Mouse (Mus musculus) Patski (cell line): Measurements from ENCODE around the gene E130308A19Rik. TPM values are rescaled to one million over a fixed set of nuclear protein-coding genes. Genes with fewer than 3 reads are reported as not detected.

Experiments
- ATAC-seq: fragments of 100-300 bp; one replicate; pipeline ENCODE4 v1.8.0; 2021
- CTCF ChIA-PET: fragments of 350-600 bp; sonication (Branson Sonifier 250); formaldehyde crosslinking; loops from one replicate; lab custom pipeline; 2022; ENCODE audit warnings: inconsistent platforms; lab: Charles Lee
- POLR2A ChIA-PET: fragments of 350-600 bp; sonication (Branson Sonifier 250); formaldehyde crosslinking; loops from one replicate; lab custom pipeline; 2022; ENCODE audit warnings: antibody characterized with exemption, inconsistent platforms; lab: Charles Lee
- DNase-seq: peaks from one replicate; pipeline ENCODE4 v3.0.0-alpha.2; 2011; ENCODE audit warnings: low read depth, low spot score
- H3K27me3 ChIP-seq: fragments of 371-371 bp; one replicate; pipeline ENCODE4 v1.5.1; 2021
- CTCF ChIP-seq: fragments of 100-300 bp; IDR thresholded peaks from one replicate; pipeline ENCODE4 v1.5.1; 2021
- in situ Hi-C: fragments of 300-500 bp; cut with MboI; formaldehyde crosslinking; loops from 3 replicates; pipeline ENCODE4 v1.11.1; 2018; ENCODE audit warnings: low pct_unique_long_range_greater_than_20kb, mixed read lengths
- polyA plus RNA-seq: library from polyadenylated mRNA; unstranded; gene quantifications from one replicate; pipeline ENCODE4 v1.2.3, GENCODE M21; 2021

The E130308A19Rik gene
- polyA plus RNA-seq, 1 experiment from 2014 or later = 8.4 TPM

- no peak for DNase-seq
- TF ChIP-seq CTCF = no peak
- ChIA-PET CTCF (interaction anchor here (0.7 to 0.8 kb wide), 2 partner anchors 8 to 10 kb away, joined by 3 read pairs; no protein-coding TSS in a partner anchor), POLR2A (no interaction called here)
- ATAC-seq = no peak
- no peaks in the 10 kb centered on the region for H3K27me3 ChIP-seq
- in situ Hi-C loops = no loop called here
Measured at GRCm38 (mm10) chr4:59725579-59725978, 99.6 kb downstream of the E130308A19Rik start.

GRCm38 (mm10) chr4:59726501-59726900 is 100.5 kb downstream of the E130308A19Rik start:
- in situ Hi-C loops = no loop called here
- DNase-seq (no peak), ATAC-seq (no peak)
- POLR2A ChIA-PET = interaction anchor here (0.6 kb wide), 1 partner anchor 45 kb away, joined by 3 read pairs; no protein-coding TSS in a partner anchor
- no peak for TF ChIP-seq CTCF
- H3K27me3 ChIP-seq = no peaks in the 10 kb centered on the region
- CTCF ChIA-PET = no interaction called here

- ATAC-seq (no peak), DNase-seq (no peak)
- in situ Hi-C loops = no loop called here
- POLR2A ChIA-PET = no interaction called here
- CTCF ChIA-PET = no interaction called here
- H3K27me3 ChIP-seq = no peaks in the 10 kb centered on the region
- no peak for TF ChIP-seq CTCF
Measured at GRCm38 (mm10) chr4:59727187-59727877, 101.3 kb downstream of the E130308A19Rik start.

GRCm38 (mm10) chr4:59727878-59728261 is 101.9 kb downstream of the E130308A19Rik start:
- DNase-seq (no peak), ATAC-seq (no peak)
- no peaks in the 10 kb centered on the region for H3K27me3 ChIP-seq
- POLR2A ChIA-PET = no interaction called here
- TF ChIP-seq CTCF = no peak
- in situ Hi-C loops = no loop called here
- CTCF ChIA-PET = no interaction called here

GRCm38 (mm10) chr4:59728839-59729238 is 102.8 kb downstream of the E130308A19Rik start:
- no peak for TF ChIP-seq CTCF
- ATAC-seq = no peak
- ChIA-PET CTCF (no interaction called here), POLR2A (no interaction called here)
- no peaks in the 10 kb centered on the region for H3K27me3 ChIP-seq
- in situ Hi-C loops = no loop called here
- DNase-seq = no peak

GRCm38 (mm10) chr4:59731544-59731943 is 105.5 kb downstream of the E130308A19Rik start:
- in situ Hi-C loops = no loop called here
- no peak for TF ChIP-seq CTCF
- ChIA-PET CTCF (interaction anchor here (0.6 to 1.3 kb wide), 2 partner anchors 9 to 10 kb away, joined by 3 read pairs; no protein-coding TSS in a partner anchor), POLR2A (no interaction called here)
- ATAC-seq (no peak), DNase-seq (no peak)
- H3K27me3 ChIP-seq = no peaks in the 10 kb centered on the region

- H3K27me3 ChIP-seq = no peaks in the 10 kb centered on the region
- peak; percentile 39 for TF ChIP-seq CTCF
- CTCF ChIA-PET = interaction anchor here (0.7 to 2.2 kb wide), 2 partner anchors 18 to 30 kb away, joined by 3 to 11 read pairs; no protein-coding TSS in a partner anchor
- no peak for DNase-seq
- POLR2A ChIA-PET = no interaction called here
- no peak for ATAC-seq
- in situ Hi-C loops = no loop called here
Measured at GRCm38 (mm10) chr4:59739321-59739720, 113.3 kb downstream of the E130308A19Rik start.

- POLR2A ChIA-PET = no interaction called here
- no peak for TF ChIP-seq CTCF
Measured at GRCm38 (mm10) chr4:59739882-59740281, 113.9 kb downstream of the E130308A19Rik start.

GRCm38 (mm10) chr4:59753491-59754140 is 127.6 kb downstream of the E130308A19Rik start:
- no peaks in the 10 kb centered on the region for H3K27me3 ChIP-seq
- ChIA-PET CTCF (no interaction called here), POLR2A (no interaction called here)
- ATAC-seq (no peak), DNase-seq (no peak)
- in situ Hi-C loops = no loop called here
- no peak for TF ChIP-seq CTCF

More at GRCm38 (mm10) chr4:59739882-59740281, 113.9 kb downstream of the E130308A19Rik start:
- in situ Hi-C loops = no loop called here
- CTCF ChIA-PET = interaction anchor here (0.7 kb wide), 1 partner anchor 106 kb away, joined by 3 read pairs; no protein-coding TSS in a partner anchor
- H3K27me3 ChIP-seq = no peaks in the 10 kb centered on the region
- DNase-seq (no peak), ATAC-seq (no peak)

- no peak for TF ChIP-seq CTCF
- CTCF ChIA-PET = interaction anchor here (1.1 to 2.0 kb wide), 4 partner anchors 36 to 142 kb away, joined by 3 to 4 read pairs (median 4); no protein-coding TSS in a partner anchor
- DNase-seq (peak; percentile 89), ATAC-seq (no peak)
- POLR2A ChIA-PET = interaction anchor here (0.5 to 1.9 kb wide), 3 partner anchors 48 to 134 kb away, joined by 3 to 6 read pairs (median 4); partner anchors contain the start of gene E130308A19Rik
- in situ Hi-C loops = loop anchor here (5.0 kb wide), 1 partner anchor 44 kb away; no protein-coding TSS in a partner anchor
- H3K27me3 ChIP-seq = no peaks in the 10 kb centered on the region
Measured at GRCm38 (mm10) chr4:59756332-59757082, 130.5 kb downstream of the E130308A19Rik start.
